Mouse (Mus musculus): ENCODE data around the gene Rasgef1c.

The Rasgef1c gene

DNA sequence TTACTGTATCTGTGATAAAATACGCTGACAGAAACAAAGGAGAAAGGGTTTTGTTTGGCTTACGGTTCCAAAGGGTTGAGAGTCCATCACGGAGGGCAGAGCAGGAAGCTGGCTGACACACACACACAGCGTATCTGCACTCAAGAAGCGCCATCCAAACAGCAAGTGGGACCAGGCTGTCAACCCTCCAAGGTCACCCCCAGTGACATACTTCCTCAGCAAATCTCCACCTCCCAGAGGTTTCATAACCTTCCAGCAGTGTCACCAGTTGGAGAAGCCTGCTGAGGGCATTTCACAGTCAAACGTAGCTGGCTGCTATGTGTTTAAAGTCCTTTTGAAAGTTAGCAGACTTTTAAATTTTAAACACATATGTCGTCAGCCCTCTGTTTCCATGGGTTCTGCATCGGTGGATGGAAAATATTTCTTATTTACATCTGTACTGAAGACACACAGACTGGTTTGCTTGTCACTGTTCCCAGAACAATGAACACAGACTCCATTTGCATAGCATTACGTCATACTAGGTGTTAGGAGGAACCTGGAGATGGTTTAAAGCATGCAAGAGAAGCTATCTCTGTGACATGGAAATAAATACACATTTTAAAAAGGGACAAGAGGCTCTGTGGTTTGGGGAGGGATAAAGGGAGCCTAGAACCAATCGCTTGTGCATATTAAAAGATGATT, 72.2 kb downstream of the Rasgef1c start:
- in situ Hi-C loops (cut with MboI; ENCODE audit: low sequenced_read_pairs), result no loop called here

DNA sequence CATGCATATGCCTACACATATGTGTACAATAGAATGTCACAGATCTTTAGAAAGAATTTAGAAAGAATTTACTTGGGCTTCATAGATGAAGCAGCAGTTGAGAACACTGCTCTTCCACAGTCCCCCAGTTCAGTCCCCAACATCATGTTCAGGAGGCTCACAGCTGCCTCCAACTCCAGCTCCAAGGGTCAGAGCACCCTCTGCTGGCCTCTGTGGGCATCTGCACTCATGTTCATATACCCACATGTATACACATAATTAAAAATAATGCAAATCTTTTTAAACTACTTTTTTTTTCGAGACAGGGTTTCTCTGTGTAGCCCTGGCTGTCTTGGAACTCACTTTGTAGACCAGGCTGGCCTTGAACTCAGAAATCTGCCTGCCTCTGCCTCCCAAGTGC, 73.0 kb downstream of the Rasgef1c start:
- in situ Hi-C loops (cut with MboI; ENCODE audit: low sequenced_read_pairs), result loop anchor here (25.0 kb wide), 1 partner anchor 288 kb away; no protein-coding TSS in a partner anchor

DNA sequence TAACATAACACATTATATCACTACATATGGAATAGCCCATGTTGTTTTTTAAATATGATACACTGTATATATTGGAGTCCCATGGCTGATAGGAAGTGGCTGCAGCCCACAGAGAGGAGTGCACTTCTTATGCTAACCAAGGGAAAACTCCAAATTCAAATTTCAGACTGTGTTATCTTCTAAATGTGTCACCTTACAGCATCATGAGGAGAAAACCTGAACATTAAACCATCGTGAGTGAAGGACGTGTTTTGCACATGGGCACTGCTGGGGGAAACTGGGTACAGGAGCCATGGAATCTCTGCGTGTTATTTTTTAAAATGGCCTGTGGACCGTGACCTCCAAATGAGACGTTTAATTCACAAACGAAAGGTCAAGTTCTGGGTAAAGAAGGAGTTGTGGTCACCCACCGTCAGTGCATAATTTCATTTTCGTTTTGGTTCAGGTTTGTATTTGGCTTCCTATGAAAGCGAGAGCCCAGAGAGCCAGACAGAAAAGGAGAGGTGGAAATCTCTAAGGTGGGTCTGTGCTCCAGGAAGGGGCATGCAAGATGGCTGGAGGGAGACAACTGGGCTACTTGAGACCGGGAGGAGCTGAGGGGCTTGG, 76.4 kb downstream of the Rasgef1c start:
- in situ Hi-C loops (cut with MboI; ENCODE audit: low sequenced_read_pairs), result loop anchor here (25.0 kb wide), 1 partner anchor 284 kb away; no protein-coding TSS in a partner anchor

DNA sequence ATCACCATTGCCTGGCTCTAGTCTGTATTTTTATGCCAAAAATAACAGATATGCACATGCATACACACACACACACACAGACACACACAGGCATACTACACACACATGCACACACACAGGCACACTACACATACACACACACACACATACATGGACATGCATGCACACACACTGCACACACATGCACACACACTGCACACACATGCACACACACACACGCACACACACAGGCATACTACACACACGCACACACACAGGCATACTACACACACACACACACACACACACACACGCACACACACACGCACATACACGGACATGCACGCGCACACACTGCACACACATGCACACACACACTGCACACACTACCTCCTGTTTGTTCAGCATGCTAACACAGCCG, 77.3 kb downstream of the Rasgef1c start:
- in situ Hi-C loops (cut with MboI; ENCODE audit: low sequenced_read_pairs), result loop anchor here (25.0 kb wide), 1 partner anchor 283 kb away; no protein-coding TSS in a partner anchor

DNA sequence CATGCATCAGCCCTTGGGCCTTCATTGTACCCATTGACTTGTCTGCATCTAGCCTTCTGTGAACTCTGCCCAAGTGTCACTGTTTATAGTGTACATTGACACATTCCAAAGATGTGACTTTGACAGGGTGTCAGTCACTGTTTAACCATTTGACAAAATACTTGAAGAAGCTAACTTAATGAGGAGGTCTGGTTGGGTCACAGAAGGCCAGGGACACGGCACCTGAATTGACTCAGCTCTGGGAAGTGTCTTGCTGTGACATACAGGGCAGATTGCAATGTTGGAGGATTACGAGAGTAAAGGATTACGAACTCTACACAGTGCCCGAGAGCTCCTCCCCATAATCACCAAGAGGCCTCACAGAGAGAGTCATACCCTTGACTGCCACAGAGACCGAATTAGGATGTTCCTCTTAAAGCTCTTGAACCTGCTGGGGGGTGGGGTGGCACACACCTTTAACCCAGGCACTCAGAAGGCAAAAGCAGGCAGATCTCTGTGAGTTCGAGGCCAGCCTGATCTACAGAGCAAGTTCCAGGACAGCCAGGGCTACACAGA, 79.1 kb downstream of the Rasgef1c start:
- in situ Hi-C loops (cut with MboI; ENCODE audit: low sequenced_read_pairs), result loop anchor here (25.0 kb wide), 1 partner anchor 282 kb away; no protein-coding TSS in a partner anchor

DNA sequence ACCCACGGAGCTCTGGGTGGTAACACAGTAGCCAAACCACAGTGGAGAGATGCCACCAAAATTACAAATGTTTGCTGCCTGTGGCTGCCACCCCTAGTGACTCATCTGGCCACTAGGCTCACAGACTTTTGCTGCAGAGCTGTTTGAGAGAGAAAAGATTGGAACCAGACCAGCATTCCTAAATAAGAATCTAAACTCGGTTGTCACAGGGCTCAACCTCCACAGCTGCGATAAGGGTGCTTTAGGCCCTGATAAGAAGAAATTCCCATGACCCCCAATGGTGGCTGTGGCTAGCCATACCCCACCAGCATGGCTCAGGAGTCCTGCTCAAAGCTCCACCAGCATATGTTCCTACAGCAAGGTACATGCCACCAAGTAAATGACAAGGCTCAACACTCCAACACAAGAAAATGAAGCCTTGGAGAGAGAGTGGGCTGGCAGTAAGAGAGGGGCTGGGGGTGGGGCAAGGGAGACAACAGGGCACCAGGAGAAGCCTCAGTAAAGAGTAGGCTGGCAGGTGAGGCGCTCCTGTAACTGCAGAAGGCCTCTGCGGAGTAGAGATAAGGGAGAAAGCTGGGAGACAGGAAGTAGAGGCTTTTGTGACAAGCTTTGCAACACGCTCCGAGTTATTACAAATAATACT, 79.8 kb downstream of the Rasgef1c start:
- in situ Hi-C loops (cut with MboI; ENCODE audit: low sequenced_read_pairs), result loop anchor here (25.0 kb wide), 1 partner anchor 281 kb away; no protein-coding TSS in a partner anchor

DNA sequence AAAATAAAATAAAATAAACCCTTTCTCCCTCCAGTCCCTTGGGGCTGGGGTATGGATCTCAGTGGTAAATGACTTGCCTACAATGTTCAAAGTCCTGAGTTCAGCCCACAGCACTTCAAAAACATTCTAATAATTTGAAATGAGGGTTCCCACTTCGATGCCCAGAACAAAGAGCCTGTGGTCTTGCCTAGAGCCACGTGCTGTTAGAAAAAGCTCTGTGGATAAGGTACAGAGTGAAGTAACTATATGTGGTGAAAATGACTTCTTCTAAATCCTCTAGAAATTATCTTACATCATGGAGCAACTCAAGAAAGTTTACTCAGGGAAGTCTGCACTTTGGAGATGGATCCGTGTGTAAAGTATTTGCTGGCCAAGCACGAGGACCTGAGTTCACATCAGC, 80.5 kb downstream of the Rasgef1c start:
- in situ Hi-C loops (cut with MboI; ENCODE audit: low sequenced_read_pairs), result loop anchor here (25.0 kb wide), 1 partner anchor 280 kb away; no protein-coding TSS in a partner anchor

DNA sequence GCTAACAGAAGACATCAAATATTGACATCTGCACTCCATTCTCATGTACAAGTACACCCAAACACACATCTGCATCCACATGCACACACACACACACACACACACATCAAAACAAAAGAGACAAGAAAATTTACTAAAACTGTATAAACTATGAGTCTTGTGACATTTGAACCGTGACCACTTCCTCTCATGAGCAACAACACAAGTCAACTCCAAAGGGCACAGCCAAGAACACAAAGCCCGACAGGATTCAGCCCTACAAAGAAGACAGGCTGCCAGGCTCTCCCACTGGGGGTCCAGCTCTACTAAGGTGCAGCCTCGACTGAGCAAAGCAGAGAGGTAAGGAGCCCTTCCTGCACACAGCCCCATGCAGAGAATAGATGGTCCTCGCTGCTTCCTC, 81.2 kb downstream of the Rasgef1c start:
- in situ Hi-C loops (cut with MboI; ENCODE audit: low sequenced_read_pairs), result loop anchor here (25.0 kb wide), 1 partner anchor 279 kb away; no protein-coding TSS in a partner anchor

DNA sequence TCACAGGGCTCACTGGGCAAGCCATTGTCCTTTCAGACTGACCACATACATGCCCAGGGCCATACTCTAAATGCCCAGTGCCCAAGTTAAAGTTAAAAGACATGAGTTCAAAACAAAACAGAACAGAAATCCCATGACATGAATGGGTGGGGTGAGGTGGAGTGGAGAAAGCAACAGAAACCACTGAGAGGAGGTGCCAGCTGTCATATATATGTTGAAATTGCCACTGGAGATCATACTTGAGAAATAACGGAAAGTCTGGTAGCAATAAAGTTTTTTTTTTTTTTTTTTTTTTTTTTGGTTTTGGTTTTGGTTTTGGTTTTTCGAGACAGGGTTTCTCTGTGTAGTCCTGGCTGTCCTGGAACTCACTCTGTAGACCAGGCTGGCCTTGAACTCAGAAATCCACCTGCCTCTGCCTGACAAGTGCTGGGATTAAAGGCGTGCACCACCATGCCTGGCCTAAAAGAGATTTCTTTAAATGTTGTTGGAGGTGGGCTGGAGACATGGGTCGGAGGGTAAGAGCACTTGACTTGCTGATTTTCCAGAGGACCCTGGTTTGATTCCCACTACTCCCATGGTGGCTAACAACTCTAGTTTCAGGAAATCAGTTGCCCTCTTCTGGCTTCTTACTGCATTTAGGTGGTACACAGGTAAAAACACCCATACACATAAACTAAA, 82.4 kb downstream of the Rasgef1c start:
- in situ Hi-C loops (cut with MboI; ENCODE audit: low sequenced_read_pairs), result loop anchor here (25.0 kb wide), 1 partner anchor 278 kb away; no protein-coding TSS in a partner anchor

DNA sequence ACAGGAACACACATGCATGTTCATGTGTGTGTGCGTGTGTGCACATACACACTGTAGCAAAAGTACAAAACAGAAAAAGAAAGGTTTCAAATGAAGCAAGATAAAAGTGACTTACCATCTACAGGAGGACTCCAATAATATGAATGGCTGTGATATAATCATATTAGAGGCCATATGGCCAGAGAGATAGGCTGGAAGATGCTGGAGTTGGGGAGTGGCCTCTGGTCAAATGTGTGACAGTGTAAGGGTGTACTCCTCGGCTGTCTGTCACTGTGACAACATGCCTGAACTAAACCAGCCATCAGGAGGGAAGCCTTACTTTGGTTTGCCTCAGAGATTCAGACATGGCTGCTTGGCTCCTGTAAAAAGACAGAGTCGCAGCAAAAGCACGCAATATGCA, 83.4 kb downstream of the Rasgef1c start:
- in situ Hi-C loops (cut with MboI; ENCODE audit: low sequenced_read_pairs), result loop anchor here (25.0 kb wide), 1 partner anchor 277 kb away; no protein-coding TSS in a partner anchor

DNA sequence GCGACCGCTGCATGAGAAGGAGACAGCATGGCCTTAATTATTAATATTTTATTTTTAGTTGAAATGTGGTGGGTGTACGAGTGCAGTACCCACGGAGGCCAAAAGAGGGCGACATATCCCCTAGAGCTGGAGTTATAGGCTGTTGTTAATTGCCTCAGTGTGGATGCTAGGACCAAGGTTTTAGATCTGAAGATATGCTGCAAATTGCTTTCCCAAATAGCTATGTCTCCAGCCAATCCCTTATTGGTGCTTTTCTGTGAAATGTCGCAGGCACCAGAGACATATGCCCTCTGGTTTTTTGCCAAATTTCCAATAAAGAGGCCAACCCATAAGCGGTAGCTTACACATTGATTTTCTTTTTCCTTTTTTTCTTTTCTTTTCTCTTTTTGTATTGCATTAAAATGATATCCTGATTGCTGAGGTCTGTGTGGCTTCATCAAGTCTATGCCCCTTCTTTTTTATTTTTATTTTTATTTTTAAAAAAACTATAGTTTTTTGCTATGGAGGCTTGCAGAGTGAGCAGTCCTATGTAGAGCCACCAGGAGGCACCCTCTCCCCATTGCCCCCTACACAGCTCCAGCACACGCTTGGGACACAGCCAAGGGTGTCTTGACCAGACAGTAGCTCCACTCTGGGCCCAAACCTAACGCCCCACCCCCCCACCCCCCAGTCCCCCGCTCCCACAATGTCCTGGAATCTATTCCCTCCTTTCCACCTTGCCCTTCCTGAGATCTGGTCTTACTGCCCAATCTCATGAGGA, 84.8 kb downstream of the Rasgef1c start:
- in situ Hi-C loops (cut with MboI; ENCODE audit: low sequenced_read_pairs), result loop anchor here (25.0 kb wide), 1 partner anchor 276 kb away; no protein-coding TSS in a partner anchor

DNA sequence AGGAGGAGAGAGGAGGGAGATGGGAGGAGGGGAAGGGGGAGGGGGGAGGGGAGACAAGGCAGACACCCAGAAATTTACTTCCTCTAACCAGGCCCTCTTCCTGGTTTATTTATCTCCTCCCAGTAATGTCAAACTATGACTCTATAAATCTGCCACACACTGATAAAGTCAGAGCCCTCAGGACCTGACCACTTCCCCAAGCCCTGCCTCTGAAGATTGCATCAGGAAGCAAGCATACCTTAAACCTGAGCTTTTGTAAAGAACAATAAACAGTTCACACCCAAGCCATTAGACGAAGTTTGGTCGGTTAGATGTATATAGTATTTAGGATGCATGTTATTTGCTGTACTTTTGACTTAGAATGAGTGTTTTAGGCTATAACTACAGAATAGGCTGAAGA, 92.9 kb downstream of the Rasgef1c start:
- in situ Hi-C loops (cut with MboI; ENCODE audit: low sequenced_read_pairs), result loop anchor here (25.0 kb wide), 1 partner anchor 268 kb away; no protein-coding TSS in a partner anchor

DNA sequence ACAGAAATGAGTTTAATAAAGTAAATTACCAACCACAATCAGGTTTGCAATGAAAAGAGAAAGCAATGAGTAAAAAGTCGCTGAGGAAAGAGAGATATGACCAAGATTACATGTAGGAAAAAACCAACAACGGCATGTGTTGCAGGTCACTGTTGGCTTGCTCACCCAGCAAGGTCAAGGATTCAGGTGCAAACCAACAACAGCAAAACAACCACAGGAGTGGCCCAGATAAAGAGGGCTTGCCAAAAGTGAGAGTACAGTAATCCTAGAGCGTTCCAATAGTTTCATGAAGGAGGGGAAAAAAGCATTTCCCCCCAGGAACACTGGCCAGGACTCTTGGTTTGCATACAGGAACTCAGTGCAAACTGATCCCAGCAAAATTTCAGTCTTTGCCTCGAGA, 94.8 kb downstream of the Rasgef1c start:
- in situ Hi-C loops (cut with MboI; ENCODE audit: low sequenced_read_pairs), result loop anchor here (25.0 kb wide), 1 partner anchor 266 kb away; no protein-coding TSS in a partner anchor

DNA sequence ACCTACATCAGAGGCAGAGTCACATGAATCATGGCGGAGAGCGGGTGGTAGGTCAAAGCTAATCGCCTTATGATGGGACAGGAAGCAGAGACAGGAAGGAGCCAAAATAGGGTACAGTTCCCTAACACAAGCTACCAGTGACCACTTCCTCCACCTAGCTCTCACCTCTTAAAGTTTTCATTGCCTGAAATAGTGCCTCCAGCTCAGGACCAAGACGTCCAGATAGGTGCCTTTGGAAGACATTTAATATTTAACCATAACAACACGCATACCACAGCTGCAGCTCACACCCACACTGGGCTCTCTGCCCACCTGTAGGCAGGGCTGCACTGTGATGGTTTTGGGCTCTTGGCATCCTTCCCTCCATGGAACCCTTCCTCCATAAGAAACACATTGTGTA, 95.7 kb downstream of the Rasgef1c start:
- in situ Hi-C loops (cut with MboI; ENCODE audit: low sequenced_read_pairs), result loop anchor here (25.0 kb wide), 1 partner anchor 265 kb away; no protein-coding TSS in a partner anchor

DNA sequence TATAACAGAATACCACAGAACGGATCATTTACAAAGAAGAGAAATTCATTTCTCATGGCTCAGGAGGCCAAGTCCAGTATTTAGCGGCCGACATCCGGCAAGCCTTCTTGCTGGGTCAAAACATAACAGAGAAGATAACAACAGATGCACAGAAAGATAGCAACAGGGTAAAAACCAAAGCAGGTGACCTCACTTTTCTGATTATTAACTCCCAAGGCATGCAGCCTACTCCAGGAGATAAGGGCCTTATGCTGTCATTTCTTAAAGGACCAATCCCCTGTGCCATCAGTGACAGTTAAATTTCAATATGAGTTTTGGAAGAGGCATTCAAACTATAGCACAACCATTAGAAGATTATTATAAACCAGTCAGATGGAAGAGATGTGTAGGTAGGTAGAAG, 101.2 kb downstream of the Rasgef1c start:
- in situ Hi-C loops (cut with MboI; ENCODE audit: low sequenced_read_pairs), result no loop called here

DNA sequence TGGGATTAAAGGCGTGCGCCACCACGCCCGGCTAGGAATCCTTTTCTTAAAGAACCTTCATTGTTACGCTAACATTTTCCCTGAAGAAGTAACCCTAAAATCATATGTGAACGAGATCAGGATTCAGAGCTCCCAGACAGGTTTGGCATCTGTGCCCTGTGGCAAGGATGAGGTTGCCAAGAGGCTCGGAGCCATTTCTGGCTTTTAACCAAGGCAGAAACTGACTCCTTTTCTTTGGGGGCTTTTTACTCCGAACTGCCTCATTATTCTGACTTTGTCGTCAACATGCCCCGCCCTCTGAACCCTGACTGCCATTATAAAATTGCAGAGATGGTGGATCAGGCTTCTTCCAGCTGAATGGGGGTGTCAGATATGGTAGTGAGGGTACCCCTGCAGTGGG, 106.1 kb downstream of the Rasgef1c start:
- in situ Hi-C loops (cut with MboI; ENCODE audit: low sequenced_read_pairs), result no loop called here

DNA sequence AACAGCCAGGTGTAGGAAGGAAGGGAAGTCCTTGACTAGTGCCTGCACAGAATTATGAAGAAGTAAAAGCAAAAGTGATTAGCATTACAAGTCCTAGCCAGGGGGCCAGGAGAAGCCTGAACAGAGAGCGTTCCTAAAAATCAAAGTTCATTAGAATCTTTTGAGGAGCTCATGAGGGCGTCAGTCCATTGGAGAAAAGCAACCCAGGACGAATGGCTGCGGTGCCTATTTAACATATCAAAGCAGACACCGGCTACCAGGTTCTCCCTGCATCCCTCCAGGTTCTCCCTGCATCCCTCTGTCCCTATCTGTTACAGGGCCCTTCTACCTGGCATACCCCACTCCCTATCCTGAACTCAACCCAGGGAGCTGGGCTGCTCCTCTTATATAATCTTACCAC, 106.6 kb downstream of the Rasgef1c start:
- in situ Hi-C loops (cut with MboI; ENCODE audit: low sequenced_read_pairs), result no loop called here

DNA sequence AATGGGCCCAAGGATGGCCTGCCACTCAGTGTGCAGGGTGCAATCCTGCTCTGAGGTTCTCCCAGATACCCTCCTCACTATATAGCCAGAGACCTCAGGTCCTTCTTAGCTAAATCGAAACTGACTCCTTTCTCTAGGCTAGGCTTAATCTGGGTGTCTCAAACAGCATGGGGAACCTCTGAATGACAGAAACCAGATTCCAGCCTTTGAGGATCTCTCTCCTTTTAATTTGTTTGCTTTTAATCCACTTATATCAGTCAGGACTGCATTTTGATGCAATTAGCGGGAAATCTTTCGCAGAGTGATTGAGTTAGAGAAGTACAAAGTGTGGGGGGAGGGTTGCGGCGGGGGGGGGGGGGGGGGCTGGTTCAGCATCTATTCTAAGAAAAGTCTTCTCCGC, 111.4 kb downstream of the Rasgef1c start:
- in situ Hi-C loops (cut with MboI; ENCODE audit: low sequenced_read_pairs), result no loop called here

DNA sequence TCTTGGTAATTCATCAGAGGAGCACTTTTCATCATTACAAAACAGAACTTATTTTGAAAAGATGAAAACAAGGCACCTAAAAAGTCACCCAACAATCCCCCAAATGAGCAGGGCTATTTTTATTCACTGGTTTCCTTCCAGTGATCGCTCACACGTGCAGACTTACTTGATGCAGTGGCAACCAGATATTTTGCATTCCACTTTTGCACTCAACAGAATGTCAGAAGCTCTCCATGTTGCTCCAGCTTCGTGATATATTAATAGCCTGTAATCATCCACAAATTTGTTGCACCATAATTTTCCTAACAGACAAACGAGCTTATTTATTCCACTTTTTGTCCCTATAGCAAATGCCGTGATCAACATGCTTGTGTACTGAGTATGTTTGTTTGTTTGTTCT, 114.9 kb downstream of the Rasgef1c start:
- in situ Hi-C loops (cut with MboI; ENCODE audit: low sequenced_read_pairs), result no loop called here

DNA sequence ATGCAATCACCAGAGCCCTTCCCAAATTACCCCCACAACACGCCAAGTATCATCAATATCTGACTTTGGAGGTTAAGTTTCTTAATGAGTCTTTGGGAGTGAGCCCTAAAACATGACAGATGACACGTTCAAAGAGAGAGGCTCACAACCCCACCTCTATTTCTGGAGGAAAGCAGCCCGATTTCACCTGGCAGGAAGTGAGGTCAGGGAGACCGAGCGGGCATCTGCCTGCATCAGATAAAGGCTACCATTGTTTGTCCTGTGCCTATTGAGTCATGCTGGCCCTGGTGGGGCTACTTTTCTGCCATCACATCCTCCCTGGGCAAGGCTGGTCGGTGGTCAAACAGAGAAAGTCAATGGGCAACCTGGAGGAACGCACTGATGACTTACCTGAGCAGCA, 115.9 kb downstream of the Rasgef1c start:
- in situ Hi-C loops (cut with MboI; ENCODE audit: low sequenced_read_pairs), result no loop called here

All from CH12F3 (cell line).